Mouse (Mus musculus) left cerebral cortex, adult 2 months (tissue): ENCODE measurements around the gene Gnb1. TPM values are rescaled to one million over a fixed set of nuclear protein-coding genes. Genes with fewer than 3 reads are reported as not detected.
"Not testable (repeated sequence)": the region's sequence is repeated elsewhere in the genome, so short reads cannot be mapped to it uniquely, and the experiment has no call there.

Experiments used
- DNase-seq, 2 experiments: peaks; one replicate each; pipeline ENCODE4 v3.0.0; 2021 to 2022; ENCODE audit warnings: low spot score in 2 of 2, mixed read lengths in 1 of 2; ENCODE audit errors: extremely low spot score in 1 of 2
- H3K27ac ChIP-seq: fragments of 200-600 bp; 2 replicates; pipeline ENCODE4 v1.8.1; 2022
- H3K4me3 ChIP-seq: fragments of 200-600 bp; 2 replicates; pipeline ENCODE4 v1.8.1; 2022
- CTCF ChIP-seq: fragments of 200-600 bp; IDR thresholded peaks from 2 replicates; pipeline ENCODE4 v1.8.1; 2022; ENCODE audit warnings: antibody characterized with exemption, mild to moderate bottlenecking, moderate library complexity
- intact Hi-C: fragments of 180-260 bp; cut with DNase I; formaldehyde crosslinking; loops from one replicate; pipeline ENCODE4 v1.15.1; 2025
- total RNA-seq, 2 experiments: library from RNA; stranded (reverse); gene quantifications; 2 replicates each; pipeline ENCODE4 v1.2.3; 2021

The Gnb1 gene
- total RNA-seq, 2 experiments from 2014 or later = 853 to 870 TPM

GRCm38 (mm10) chr4:155469590-155470262 lies 21.4 kb upstream of the Gnb1 start:
- no peak for TF ChIP-seq CTCF
- no peak overlapping the region for H3K27ac ChIP-seq
- no peak overlapping the region for H3K4me3 ChIP-seq
- intact Hi-C loops = loop anchor here (5.0 kb wide), 1 partner anchor 102 kb away; no protein-coding TSS in a partner anchor
- DNase-seq = no peak

GRCm38 (mm10) chr4:155470263-155470953 lies 20.8 kb upstream of the Gnb1 start:
- intact Hi-C loops = no loop called here
- no peak for TF ChIP-seq CTCF
- no peak overlapping the region for H3K27ac ChIP-seq
- H3K4me3 ChIP-seq = no peak overlapping the region
- DNase-seq = no peak

- Histone ChIP-seq H3K27ac (no peak overlapping the region), H3K4me3 (no peak overlapping the region)
- no peak for TF ChIP-seq CTCF
- intact Hi-C loops = no loop called here
- DNase-seq = no peak
Observed at GRCm38 (mm10) chr4:155470997-155471396, 20.2 kb upstream of the Gnb1 start.

- Histone ChIP-seq H3K4me3 (no peak overlapping the region), H3K27ac (no peak overlapping the region)
- DNase-seq = no peak
- intact Hi-C loops = no loop called here
- no peak for TF ChIP-seq CTCF
Observed at GRCm38 (mm10) chr4:155471406-155471805, 19.8 kb upstream of the Gnb1 start.

GRCm38 (mm10) chr4:155472716-155473290 lies 18.4 kb upstream of the Gnb1 start:
- Histone ChIP-seq H3K27ac (no peak overlapping the region), H3K4me3 (no peak overlapping the region)
- no peak for TF ChIP-seq CTCF
- intact Hi-C loops = no loop called here
- DNase-seq = no peak

- intact Hi-C loops = no loop called here
- no peak overlapping the region for H3K4me3 ChIP-seq
- no peak for DNase-seq
- no peak overlapping the region for H3K27ac ChIP-seq
- TF ChIP-seq CTCF = no peak
Observed at GRCm38 (mm10) chr4:155473319-155473718, 17.8 kb upstream of the Gnb1 start.

GRCm38 (mm10) chr4:155473796-155474195 lies 17.4 kb upstream of the Gnb1 start:
- H3K27ac ChIP-seq, H3K4me3 ChIP-seq, intact Hi-C loops, DNase-seq: not testable (repeated sequence)

- TF ChIP-seq CTCF = peak; percentile 98
- peak; percentile 76 to 82 for DNase-seq
- intact Hi-C loops = loop anchor here (1.0 to 5.0 kb wide), 3 partner anchors 87 to 114 kb away; no protein-coding TSS in a partner anchor
- H3K4me3 ChIP-seq = no peak overlapping the region
- peak overlapping the region; percentile 56 for H3K27ac ChIP-seq
Observed at GRCm38 (mm10) chr4:155481381-155482124, 9.6 kb upstream of the Gnb1 start.

- no peak overlapping the region for H3K4me3 ChIP-seq
- no peak for TF ChIP-seq CTCF
- peak overlapping the region; percentile 56 for H3K27ac ChIP-seq
- intact Hi-C loops = loop anchor here (1.0 to 5.0 kb wide), 2 partner anchors 98 to 115 kb away; no protein-coding TSS in a partner anchor
- DNase-seq = no peak
Observed at GRCm38 (mm10) chr4:155482125-155482480, 9.1 kb upstream of the Gnb1 start.

GRCm38 (mm10) chr4:155482733-155483540 lies 8.2 kb upstream of the Gnb1 start:
- no peak for TF ChIP-seq CTCF
- intact Hi-C loops = loop anchor here (1.0 to 5.0 kb wide), 2 partner anchors 97 to 116 kb away; no protein-coding TSS in a partner anchor
- no peak for DNase-seq

GRCm38 (mm10) chr4:155485521-155485920 lies 5.6 kb upstream of the Gnb1 start:
- DNase-seq = no peak
- Histone ChIP-seq H3K27ac (no peak overlapping the region), H3K4me3 (no peak overlapping the region)
- intact Hi-C loops = no loop called here
- no peak for TF ChIP-seq CTCF

More at GRCm38 (mm10) chr4:155482733-155483540, 8.2 kb upstream of the Gnb1 start:
- H3K27ac ChIP-seq = no peak overlapping the region
- H3K4me3 ChIP-seq = no peak overlapping the region
